Mouse (Mus musculus) embryonic fibroblast, embryonic 13.5 days (primary cell): ENCODE results near the gene Tgm1.

Experiments used
- CTCF ChIP-seq: IDR thresholded peaks from 2 replicates; pipeline ENCODE4 v1.5.1; 2011; ENCODE audit warnings: mild to moderate bottlenecking, control low read depth, low read length, moderate library complexity, borderline replicate concordance; ENCODE audit not compliant: insufficient read depth
- POLR2A ChIP-seq: IDR thresholded peaks from 2 replicates; pipeline ENCODE4 v1.6.1; 2011; ENCODE audit warnings: low read depth, mild to moderate bottlenecking, control low read depth, low read length, moderate library complexity

DNA sequence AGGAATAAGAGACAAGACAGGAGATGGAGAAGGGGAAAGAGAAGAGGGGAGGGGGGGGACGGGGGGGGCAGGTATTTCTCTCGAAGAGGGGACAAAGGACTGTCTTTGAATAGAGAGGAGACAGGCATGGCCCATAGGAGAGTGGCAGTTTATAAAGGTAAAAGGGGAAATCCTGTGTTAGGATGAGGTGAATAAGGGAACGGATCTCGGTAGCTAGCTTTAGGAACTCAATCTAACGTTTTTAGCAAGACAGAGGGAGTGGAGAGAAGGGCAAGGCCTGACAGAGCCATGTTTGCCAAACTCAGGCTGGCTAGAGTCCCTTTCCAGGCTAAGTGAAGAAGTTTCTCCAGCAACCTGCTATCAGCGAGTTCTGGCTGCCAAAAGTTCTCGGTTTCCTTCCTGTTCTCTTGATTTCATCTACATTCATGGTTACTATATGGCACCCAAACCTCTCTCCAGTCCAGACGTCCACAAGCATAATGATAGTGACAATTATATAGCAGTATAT is 8.8 kb upstream of the Tgm1 start:
- TF ChIP-seq CTCF: no peak
- no peak for TF ChIP-seq POLR2A
